Mouse (Mus musculus): Measurements from ENCODE around the gene Gm5134. TPM values are rescaled to one million over a fixed set of nuclear protein-coding genes. Genes with fewer than 3 reads are reported as not detected.

Gene Gm5134
- total RNA-seq, 1 experiment: 4.2 TPM

GRCm38 (mm10) chr10:76028016-76028366 lies 73.7 kb downstream of the Gm5134 start:
- Histone ChIP-seq H3K9ac (ENCODE audit: insufficient read depth, low read depth, low read length, poor library complexity, severe bottlenecking) (peak overlapping the region; percentile 65; the same call in 1 of the 2 replicates), H3K9me3 (ENCODE audit: control insufficient read depth, insufficient read depth, low read depth, low read length) (no peaks in the 10 kb centered on the region), H3K36me3 (ENCODE audit: control insufficient read depth, insufficient read depth, low read length, poor library complexity, severe bottlenecking) (no peaks in the 10 kb centered on the region), H3K27ac (ENCODE audit: insufficient read depth, low read depth, low read length, poor library complexity, severe bottlenecking) (peak overlapping the region; percentile 98; the same call in 1 of the 2 replicates), H3K4me3 (ENCODE audit: insufficient read depth in 1 of 2, low read depth in 1 of 2, low read length in 2 of 2, poor library complexity in 1 of 2, severe bottlenecking in 1 of 2) (peak overlapping the region in 1 of 2 experiments; percentile 46; a peak in 1 of 4 replicates), H3K4me1 (ENCODE audit: control insufficient read depth in 2 of 2, insufficient read depth in 2 of 2, low read length in 2 of 2, poor library complexity in 1 of 2) (peaks cover 6 to 15% of the 10 kb centered on the region in 2 experiments; a peak in 3 of 4 replicates)
- DNase-seq (ENCODE audit: low read depth, low spot score): no peak
- TF ChIP-seq CHD2 (IDR thresholded peaks at IDR 0.05; ENCODE audit: low read depth, low read length) (no peak), ZNF384 (IDR thresholded peaks at IDR 0.05; ENCODE audit: low read depth, low read length) (no peak), HCFC1 (IDR thresholded peaks at IDR 0.05; ENCODE audit: borderline replicate concordance, insufficient read depth, low read length) (no peak), ZC3H11A (IDR thresholded peaks at IDR 0.05; ENCODE audit: borderline replicate concordance, low read depth, low read length) (no peak)
- in situ Hi-C loops (cut with MboI; ENCODE audit: low sequenced_read_pairs in 2 of 2, unreplicated experiment in 2 of 2): no loop called here

- DNase-seq (ENCODE audit: low read depth, low spot score): no peak
- no peaks in the 10 kb centered on the region for H3K36me3 ChIP-seq (ENCODE audit: control insufficient read depth, insufficient read depth, low read length, poor library complexity, severe bottlenecking)
- TF ChIP-seq MAFK (IDR thresholded peaks at IDR 0.05; ENCODE audit: insufficient read depth, low read depth, low read length): no peak
- H3K9ac ChIP-seq (ENCODE audit: insufficient read depth, low read depth, low read length, poor library complexity, severe bottlenecking): peak overlapping the region; percentile 65; the same call in 1 of the 2 replicates
- no peaks in the 10 kb centered on the region for H3K9me3 ChIP-seq (ENCODE audit: control insufficient read depth, insufficient read depth, low read depth, low read length)
- H3K4me1 ChIP-seq (ENCODE audit: control insufficient read depth in 2 of 2, insufficient read depth in 2 of 2, low read length in 2 of 2, poor library complexity in 1 of 2): peaks cover 6 to 15% of the 10 kb centered on the region in 2 experiments; a peak in 3 of 4 replicates
- H3K4me3 ChIP-seq (ENCODE audit: insufficient read depth in 1 of 2, low read depth in 1 of 2, low read length in 2 of 2, poor library complexity in 1 of 2, severe bottlenecking in 1 of 2): peak overlapping the region in 1 of 2 experiments; percentile 46; a peak in 2 of 4 replicates
- H3K27ac ChIP-seq (ENCODE audit: insufficient read depth, low read depth, low read length, poor library complexity, severe bottlenecking): peak overlapping the region; percentile 98
- in situ Hi-C loops (cut with MboI; ENCODE audit: low sequenced_read_pairs in 2 of 2, unreplicated experiment in 2 of 2): no loop called here
Observed at GRCm38 (mm10) chr10:76028396-76028795, 74.1 kb downstream of the Gm5134 start.

- TF ChIP-seq ZNF384 (IDR thresholded peaks at IDR 0.05; ENCODE audit: low read depth, low read length): no peak
- TF ChIP-seq MAFK (IDR thresholded peaks at IDR 0.05; ENCODE audit: insufficient read depth, low read depth, low read length): no peak
- no peak for TF ChIP-seq ZC3H11A (IDR thresholded peaks at IDR 0.05; ENCODE audit: borderline replicate concordance, low read depth, low read length)
- DNase-seq (ENCODE audit: low read depth, low spot score): no peak
- H3K27ac ChIP-seq (ENCODE audit: insufficient read depth, low read depth, low read length, poor library complexity, severe bottlenecking): peak overlapping the region; percentile 98
- H3K9ac ChIP-seq (ENCODE audit: insufficient read depth, low read depth, low read length, poor library complexity, severe bottlenecking): peak overlapping the region; percentile 40; the same call in 1 of the 2 replicates
- no peaks in the 10 kb centered on the region for H3K36me3 ChIP-seq (ENCODE audit: control insufficient read depth, insufficient read depth, low read length, poor library complexity, severe bottlenecking)
- H3K4me3 ChIP-seq (ENCODE audit: insufficient read depth in 1 of 2, low read depth in 1 of 2, low read length in 2 of 2, poor library complexity in 1 of 2, severe bottlenecking in 1 of 2): peak overlapping the region in 1 of 2 experiments; percentile 51; a peak in 2 of 4 replicates
- H3K4me1 ChIP-seq (ENCODE audit: control insufficient read depth in 2 of 2, insufficient read depth in 2 of 2, low read length in 2 of 2, poor library complexity in 1 of 2): peaks cover 8 to 15% of the 10 kb centered on the region in 2 experiments
- in situ Hi-C loops (cut with MboI; ENCODE audit: low sequenced_read_pairs in 2 of 2, unreplicated experiment in 2 of 2): no loop called here
- H3K9me3 ChIP-seq (ENCODE audit: control insufficient read depth, insufficient read depth, low read depth, low read length): no peaks in the 10 kb centered on the region
Observed at GRCm38 (mm10) chr10:76029276-76029675, 75.0 kb downstream of the Gm5134 start.

GRCm38 (mm10) chr10:76030496-76030895 lies 76.2 kb downstream of the Gm5134 start:
- peak overlapping the region; percentile 7 to 66; a peak in 3 of 4 replicates for H3K4me3 ChIP-seq (ENCODE audit: insufficient read depth in 1 of 2, low read depth in 1 of 2, low read length in 2 of 2, poor library complexity in 1 of 2, severe bottlenecking in 1 of 2)
- no peaks in the 10 kb centered on the region for H3K9me3 ChIP-seq (ENCODE audit: control insufficient read depth, insufficient read depth, low read depth, low read length)
- DNase-seq (ENCODE audit: low read depth, low spot score): no peak
- in situ Hi-C loops (cut with MboI; ENCODE audit: low sequenced_read_pairs in 2 of 2, unreplicated experiment in 2 of 2): no loop called here
- H3K36me3 ChIP-seq (ENCODE audit: control insufficient read depth, insufficient read depth, low read length, poor library complexity, severe bottlenecking): no peaks in the 10 kb centered on the region; the same call in 1 of the 2 replicates
- peak overlapping the region; percentile 77 for H3K9ac ChIP-seq (ENCODE audit: insufficient read depth, low read depth, low read length, poor library complexity, severe bottlenecking)
- H3K27ac ChIP-seq (ENCODE audit: insufficient read depth, low read depth, low read length, poor library complexity, severe bottlenecking): peak overlapping the region; percentile 98; the same call in 1 of the 2 replicates
- peaks cover 9 to 12% of the 10 kb centered on the region in 2 experiments for H3K4me1 ChIP-seq (ENCODE audit: control insufficient read depth in 2 of 2, insufficient read depth in 2 of 2, low read length in 2 of 2, poor library complexity in 1 of 2)
- TF ChIP-seq HCFC1 (IDR thresholded peaks at IDR 0.05; ENCODE audit: borderline replicate concordance, insufficient read depth, low read length) (no peak), ZNF384 (IDR thresholded peaks at IDR 0.05; ENCODE audit: low read depth, low read length) (peak; percentile 28; the same call in 1 of the 2 replicates)
